Mouse (Mus musculus) G1E (cell line): ENCODE measurements at regions not wholly inside any gene's neighbourhood (a gene's known extent, or its start where the extent isn't known, plus 50 kb on each side); places are given as distances from the start of the nearest gene placed in this dataset.

Experiments used
- CTCF ChIP-seq: IDR thresholded peaks from 2 replicates; pipeline ENCODE4 v1.5.1; 2012; ENCODE audit warnings: low read depth, low read length, inconsistent platforms, mixed read lengths
- GATA1 ChIP-seq: IDR thresholded peaks from 2 replicates; pipeline ENCODE4 v1.6.1; 2012; ENCODE audit warnings: borderline replicate concordance, low read length, inconsistent platforms, mixed read lengths
- GATA2 ChIP-seq: IDR thresholded peaks from 2 replicates; pipeline ENCODE4 v1.6.1; 2012; ENCODE audit warnings: low read depth, low read length, inconsistent platforms, borderline replicate concordance
- POLR2AphosphoS5 ChIP-seq: IDR thresholded peaks from 2 replicates; pipeline ENCODE4 v1.6.1; 2012; ENCODE audit warnings: low read depth, low read length, inconsistent platforms; ENCODE audit not compliant: insufficient replicate concordance
- TAL1 ChIP-seq: conservative IDR thresholded peaks from 2 replicates; pipeline ENCODE4 v1.6.1; 2012; ENCODE audit warnings: low read depth, low read length, inconsistent platforms, mixed read lengths

GRCm38 (mm10) chr5:43353021-43353990 lies 120.3 kb downstream of the Cpeb2 start:
- no peak for TF ChIP-seq CTCF
- TF ChIP-seq GATA1 = no peak
- peak; percentile 86 for TF ChIP-seq TAL1
- no peak for TF ChIP-seq GATA2
- TF ChIP-seq POLR2AphosphoS5 = no peak
